Mouse (Mus musculus) common myeloid progenitor, adult 5-6 weeks (primary cell): Measurements from ENCODE around the gene Cyp19a1. TPM values are rescaled to one million over a fixed set of nuclear protein-coding genes. Genes with fewer than 3 reads are reported as not detected.

Source experiments
- ATAC-seq: replicated peaks from 2 replicates; pipeline ENCODE4 v1.8.0; 2016; ENCODE audit warnings: low read depth, mild to moderate bottlenecking, moderate TSS enrichment, inconsistent platforms; ENCODE audit not compliant: poor library complexity, severe bottlenecking
- total RNA-seq: library from RNA; stranded (forward); fragments of 200-1000, 187-1606 nt; gene quantifications from 2 replicates; pipeline ENCODE4 v1.2.3, GENCODE M21; 2017

The Cyp19a1 gene
- not detected in 2 replicates for total RNA-seq

- no peak for ATAC-seq
Measured at GRCm38 (mm10) chr9:54268010-54268409, at the start of gene Cyp19a1. TSS of gene Cyp19a1 (minus strand) at chr9:54268110.

GRCm38 (mm10) chr9:54316363-54316762 lies 48.5 kb upstream of the Cyp19a1 start:
- ATAC-seq, result no peak

DNA sequence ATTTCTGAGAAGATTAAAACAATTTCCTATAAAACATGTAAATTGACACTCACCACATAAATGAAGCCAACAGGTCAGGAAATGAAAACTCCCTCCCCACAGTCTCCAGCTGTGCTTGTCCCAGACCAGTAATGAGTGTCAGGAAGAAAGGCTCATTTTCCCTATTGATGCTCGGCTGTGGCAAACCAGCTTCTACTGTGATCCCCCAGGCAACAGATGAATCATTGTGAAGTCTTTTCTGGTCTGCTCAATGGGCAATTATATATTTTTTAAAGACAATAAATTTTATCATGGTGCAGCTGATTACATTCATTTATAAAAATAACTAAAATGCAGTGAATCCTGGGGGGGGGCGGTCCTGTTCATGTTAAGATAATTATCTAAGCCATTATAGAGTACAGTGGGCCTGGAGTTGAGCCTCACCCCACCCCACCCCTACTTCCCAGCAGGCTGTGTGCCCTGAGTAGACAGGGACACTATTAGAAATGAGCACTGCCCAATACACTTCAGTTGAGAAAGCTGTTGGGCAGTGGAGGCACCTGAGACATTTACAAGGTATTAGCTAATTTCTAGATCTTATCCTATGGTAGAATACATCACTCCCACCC lies 40.9 kb upstream of the Cyp19a1 start:
- no peak for ATAC-seq

DNA sequence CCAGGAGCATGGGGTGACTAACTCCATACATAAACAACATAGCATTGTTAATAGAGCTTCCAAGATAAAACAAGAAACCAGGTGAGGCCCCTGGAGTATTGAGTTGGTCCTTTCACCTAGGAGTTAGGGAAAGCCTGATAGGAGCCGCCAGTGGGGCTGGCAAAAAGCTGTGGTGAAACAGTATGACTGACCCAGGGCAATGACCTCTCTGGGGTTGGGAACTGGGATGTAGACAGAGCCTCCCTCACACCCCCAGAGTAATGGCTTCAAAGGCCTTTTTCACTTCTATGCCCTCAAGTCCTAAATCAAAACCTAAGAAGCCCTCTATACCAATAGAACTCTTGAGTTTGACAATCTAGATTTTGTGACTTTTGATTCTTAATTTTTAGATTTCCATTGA lies 40.3 kb upstream of the Cyp19a1 start:
- no peak for ATAC-seq

- ATAC-seq, result no peak
Measured at GRCm38 (mm10) chr9:54301255-54301654, 33.3 kb upstream of the Cyp19a1 start.

GRCm38 (mm10) chr9:54299792-54300191 lies 31.9 kb upstream of the Cyp19a1 start:
- no peak for ATAC-seq

DNA sequence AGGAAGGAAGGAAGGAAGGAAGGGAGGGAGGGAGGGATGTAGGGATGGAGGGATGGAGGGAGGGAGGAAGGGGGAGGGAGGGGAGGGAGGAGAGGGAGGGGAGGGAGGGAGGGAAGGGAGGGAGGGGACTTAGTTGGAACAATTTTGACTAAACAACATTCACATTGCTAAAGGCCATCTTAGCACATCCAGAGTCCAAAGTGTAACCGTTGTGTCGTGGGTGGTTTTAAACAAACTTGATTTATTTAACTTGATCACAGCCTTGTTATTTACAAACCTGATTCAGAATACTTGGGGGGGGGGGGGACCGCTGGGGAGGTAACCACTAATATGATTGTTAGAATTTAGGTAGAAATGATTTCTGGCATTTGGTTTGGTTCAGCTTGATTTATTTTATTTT lies 31.5 kb upstream of the Cyp19a1 start:
- no peak for ATAC-seq

DNA sequence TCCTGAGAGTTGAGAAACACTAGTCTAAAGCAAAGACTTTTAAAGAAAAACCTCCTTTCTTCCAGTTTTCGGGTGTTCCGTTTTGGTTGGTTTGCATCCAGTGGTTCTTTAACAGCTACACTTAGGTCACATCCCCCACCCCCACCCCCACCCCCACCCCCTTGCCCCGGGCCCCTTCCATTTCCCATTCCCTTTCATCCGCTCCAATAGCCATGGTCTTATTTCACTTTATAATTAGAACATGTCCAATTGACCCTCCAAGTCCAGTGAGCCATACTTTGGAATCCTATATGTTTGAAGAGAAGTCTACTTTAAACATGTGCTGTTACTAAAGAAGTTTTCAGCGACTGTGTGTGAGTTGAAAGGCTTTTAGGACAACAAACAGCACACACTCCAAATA lies 19.9 kb upstream of the Cyp19a1 start:
- ATAC-seq, result no peak

GRCm38 (mm10) chr9:54286331-54286987 lies 18.5 kb upstream of the Cyp19a1 start, which contains the start of gene Gldn:
TSS of gene Gldn (plus strand) at chr9:54286486.
- ATAC-seq, result no peak

DNA sequence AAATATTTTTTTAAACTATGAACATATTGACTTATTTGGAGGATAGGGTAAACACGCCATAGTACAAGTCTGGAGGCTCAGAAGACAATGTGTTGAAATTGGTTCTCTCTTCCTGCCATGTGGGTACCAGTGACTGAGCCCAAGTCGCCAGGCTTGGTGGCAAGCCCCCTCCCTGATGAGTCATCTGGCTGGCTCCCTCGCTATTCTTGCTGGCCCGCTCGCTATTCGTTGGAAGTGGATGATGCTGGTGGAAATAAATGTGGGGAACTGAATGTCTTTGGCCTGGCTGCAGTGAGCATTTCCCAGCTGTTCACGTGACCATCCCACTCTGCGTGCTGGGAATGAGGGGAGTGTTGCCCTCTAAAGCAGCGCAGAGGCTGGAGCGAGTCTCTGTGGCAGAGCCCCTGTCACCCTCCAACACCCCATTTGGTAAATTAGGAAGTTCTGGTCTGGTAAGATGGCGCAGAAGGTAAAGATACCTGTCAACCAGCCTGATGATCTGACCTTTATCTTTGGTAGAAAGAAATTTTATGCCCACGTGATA lies 11.2 kb upstream of the Cyp19a1 start:
- ATAC-seq, result no peak

DNA sequence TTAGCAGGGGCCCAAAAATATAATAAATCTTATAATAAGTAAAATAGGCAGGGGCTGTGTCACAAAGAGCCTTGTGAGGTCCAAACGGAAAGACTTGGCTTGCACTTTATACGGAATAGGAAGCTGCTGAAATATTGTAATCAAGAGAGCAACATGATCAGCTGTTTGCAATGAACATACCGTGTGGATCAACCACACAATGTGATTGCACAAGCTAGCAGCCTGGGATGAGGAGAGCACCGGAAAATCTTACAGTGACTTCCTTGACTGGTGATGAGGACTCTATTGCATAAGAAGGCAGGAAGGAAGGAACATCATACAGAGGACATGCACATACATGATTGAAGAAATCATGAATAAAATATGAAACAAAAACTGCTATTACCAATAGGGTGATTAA lies 7.4 kb upstream of the Cyp19a1 start:
- no peak for ATAC-seq

DNA sequence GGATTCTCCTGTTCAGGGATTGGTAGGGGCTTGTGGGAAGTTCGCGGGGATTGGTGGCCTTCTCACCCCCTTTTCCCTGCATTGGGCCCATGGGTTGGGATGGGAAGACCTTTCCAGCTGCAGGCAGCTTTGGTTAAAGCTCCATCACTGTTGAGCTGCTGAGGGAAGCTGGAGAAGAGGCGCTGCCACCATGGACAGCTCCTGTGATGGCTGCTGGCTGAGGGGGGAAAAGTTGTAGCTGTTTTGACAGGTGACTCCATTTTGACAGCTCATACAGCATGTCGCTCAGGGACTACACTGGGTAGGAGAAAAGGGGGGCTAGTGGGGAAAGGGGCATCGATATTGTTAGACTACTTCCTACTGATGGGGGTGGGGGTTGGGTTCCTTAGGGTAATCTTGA lies 3.0 kb upstream of the Cyp19a1 start:
- ATAC-seq, result no peak

DNA sequence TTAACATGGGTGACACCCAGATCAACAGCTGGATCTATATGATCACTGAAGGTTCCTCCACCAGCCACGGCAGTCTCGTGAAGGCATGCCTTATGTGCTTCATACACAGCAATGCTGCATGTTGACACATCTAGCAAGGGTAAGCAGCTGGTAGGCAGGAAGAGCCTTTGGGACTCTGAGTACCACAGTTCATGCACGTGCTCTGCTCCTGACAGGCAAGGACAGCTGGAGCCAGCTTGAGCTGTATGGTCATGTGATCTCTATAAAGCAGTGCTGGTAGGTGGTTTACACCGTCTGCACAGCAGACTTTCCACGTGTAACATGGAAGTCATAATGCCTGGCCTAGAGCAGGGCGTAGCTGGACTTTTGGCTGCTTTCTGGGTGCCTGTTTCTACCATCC lies 2.1 kb upstream of the Cyp19a1 start:
- no peak for ATAC-seq

- no peak for ATAC-seq
Measured at GRCm38 (mm10) chr9:54264754-54265153, 3.2 kb downstream of the Cyp19a1 start.

DNA sequence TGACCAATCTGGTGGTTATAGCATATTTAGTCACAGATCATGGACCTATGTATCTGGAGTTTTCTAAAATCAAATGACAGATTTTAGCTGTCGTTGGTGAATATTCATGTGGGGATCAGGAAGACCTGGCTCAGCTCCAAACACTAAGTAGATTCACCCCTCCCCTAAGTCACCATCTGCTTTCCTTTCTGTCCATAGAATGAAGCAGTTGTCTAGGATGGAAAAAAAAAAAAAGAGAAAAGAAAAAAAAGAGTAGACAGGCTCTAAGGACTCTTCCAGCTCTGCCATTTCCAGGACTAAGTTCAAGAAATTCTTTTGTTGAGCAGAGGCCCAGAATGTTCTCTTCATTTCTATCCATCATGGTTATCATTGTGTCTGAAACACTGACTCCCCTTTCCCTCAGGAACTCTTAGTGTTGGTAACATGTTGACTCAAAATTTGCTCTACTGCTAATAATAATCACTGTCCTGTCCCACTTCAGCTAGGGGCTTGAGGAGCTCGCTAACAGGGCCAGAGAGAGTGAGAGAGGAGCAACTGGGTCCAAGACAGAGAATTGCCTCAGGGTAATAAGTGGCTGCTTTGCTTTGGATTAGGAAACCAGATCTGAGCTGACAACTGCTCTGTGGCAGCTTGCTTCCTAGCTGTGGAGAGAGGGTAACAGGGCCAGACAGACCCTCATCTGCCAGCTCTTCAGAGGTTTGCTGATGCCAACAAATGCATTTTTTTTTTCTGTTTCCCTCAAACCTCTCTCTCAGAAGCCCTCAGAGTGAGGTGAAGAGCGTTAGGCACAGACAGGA lies 22.8 kb downstream of the Cyp19a1 start:
- no peak for ATAC-seq

- ATAC-seq, result no peak
Measured at GRCm38 (mm10) chr9:54227580-54227979, 40.3 kb downstream of the Cyp19a1 start.

DNA sequence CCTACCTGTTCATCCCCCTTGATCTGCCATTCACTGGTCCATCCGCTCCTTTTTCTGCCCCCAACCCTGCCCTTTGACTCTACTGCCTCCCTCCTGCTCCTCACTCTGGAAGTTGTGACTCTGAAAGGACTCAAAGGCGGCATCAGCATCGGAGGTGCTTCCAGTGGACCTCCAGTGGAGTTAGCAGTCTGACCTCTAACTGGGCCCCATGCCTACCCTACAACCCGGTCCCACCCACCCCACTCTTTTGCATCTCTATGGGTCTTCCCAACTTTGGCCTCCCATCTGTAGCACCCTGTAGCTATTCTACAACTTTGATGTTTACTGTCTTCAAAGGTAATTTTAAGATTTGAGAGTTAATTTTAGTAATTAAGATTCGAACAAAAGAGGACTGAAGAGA lies 51.4 kb downstream of the Cyp19a1 start:
- ATAC-seq, result no peak

GRCm38 (mm10) chr9:54214881-54215280 lies 53.0 kb downstream of the Cyp19a1 start:
- ATAC-seq, result no peak

- ATAC-seq, result no peak
Measured at GRCm38 (mm10) chr9:54194790-54195189, 73.1 kb downstream of the Cyp19a1 start.

DNA sequence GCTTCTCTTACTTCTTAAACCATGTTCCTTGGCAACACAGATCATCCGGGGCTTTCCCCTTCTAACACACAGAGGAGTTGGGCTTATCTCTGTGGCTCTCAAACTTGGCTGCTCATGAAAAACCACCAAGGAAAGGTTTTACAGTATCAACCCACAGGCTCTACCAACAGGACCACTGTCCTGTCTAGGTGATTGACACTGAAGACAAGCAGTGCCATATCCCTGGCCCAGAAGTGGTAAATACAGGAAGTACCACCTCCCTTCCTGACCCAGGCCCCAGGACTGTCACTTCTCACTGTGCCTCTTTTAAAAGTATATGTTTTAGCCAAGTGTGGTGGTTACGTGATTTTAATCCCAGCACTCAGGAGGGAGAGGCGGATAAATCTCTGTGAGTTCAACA lies 76.5 kb downstream of the Cyp19a1 start:
- peak; percentile 73 for ATAC-seq

GRCm38 (mm10) chr9:54182484-54182883 lies 85.4 kb downstream of the Cyp19a1 start:
- no peak for ATAC-seq
